Mouse (Mus musculus) thymus, adult 2 months (tissue): ENCODE results near the gene 2010109A12Rik. TPM values are rescaled to one million over a fixed set of nuclear protein-coding genes. Genes with fewer than 3 reads are reported as not detected.

ENCODE experiments used
- DNase-seq: peaks from one replicate; pipeline ENCODE4 v3.0.0; 2021
- H3K27ac ChIP-seq: fragments of 200-500 bp; 2 replicates; pipeline ENCODE4 v1.5.1; 2012; ENCODE audit warnings: low read length, control low read depth; ENCODE audit not compliant: control insufficient read depth, insufficient read depth
- H3K27me3 ChIP-seq: fragments of 200-500 bp; 2 replicates; pipeline ENCODE4 v1.6.1; 2012; ENCODE audit warnings: mild to moderate bottlenecking, low read length, moderate library complexity, mixed read lengths; ENCODE audit not compliant: control insufficient read depth, insufficient read depth
- H3K36me3 ChIP-seq: fragments of 200-500 bp; 2 replicates; pipeline ENCODE4 v1.6.1; 2012; ENCODE audit warnings: mild to moderate bottlenecking, low read length, moderate library complexity; ENCODE audit not compliant: control insufficient read depth, insufficient read depth
- H3K4me1 ChIP-seq: fragments of 200-500 bp; replicated peaks from 2 replicates; pipeline ENCODE4 v1.6.1; 2012; ENCODE audit warnings: low read length; ENCODE audit not compliant: control insufficient read depth, insufficient read depth
- H3K4me3 ChIP-seq: fragments of 200-500 bp; 2 replicates; pipeline ENCODE4 v1.5.1; 2012; ENCODE audit warnings: mild to moderate bottlenecking, low read length, control low read depth, moderate library complexity; ENCODE audit not compliant: control insufficient read depth, insufficient read depth
- CTCF ChIP-seq: fragments of 200-500 bp; IDR thresholded peaks from 2 replicates; pipeline ENCODE4 v1.5.1; 2012; ENCODE audit warnings: mild to moderate bottlenecking, control low read depth, low read length, moderate library complexity, borderline replicate concordance; ENCODE audit not compliant: control insufficient read depth, poor library complexity, insufficient read depth; ENCODE audit errors: extremely low read depth
- POLR2A ChIP-seq: fragments of 200-500 bp; IDR thresholded peaks from 2 replicates; pipeline ENCODE4 v1.6.1; 2012; ENCODE audit warnings: mild to moderate bottlenecking, low read length, control low read depth, moderate library complexity; ENCODE audit not compliant: control insufficient read depth, poor library complexity, insufficient read depth; ENCODE audit errors: extremely low read depth
- WGBS: fragments of 180-500 bp; shearing (Covaris S2); methylation state at CpG from one replicate; pipeline ENCODE4 v1.1.7; 2018; 5-methylcytosine and 5-hydroxymethylcytosine counted together
- polyA plus RNA-seq: library from polyadenylated mRNA; depleted of rRNA; stranded (reverse); fragments of >200 nt; gene quantifications from 2 replicates; pipeline ENCODE4 v1.2.3, GENCODE M21; 2012

The 2010109A12Rik gene
- polyA plus RNA-seq, 1 experiment, result 0.34 TPM

GRCm38 (mm10) chr5:93227157-93227556, 20.8 kb downstream of the 2010109A12Rik start:
- no peak for DNase-seq
- 99% methylated on average over 3 of the region's 3 CpGs for WGBS
- no peaks in the 10 kb centered on the region for H3K27me3 ChIP-seq
- no peak overlapping the region for H3K27ac ChIP-seq
- H3K4me3 ChIP-seq, result no peak overlapping the region
- H3K4me1 ChIP-seq, result 0 out of 2 replicates have a peak, but pooled peaks cover 5% of the 10 kb centered on the region
- TF ChIP-seq CTCF (no peak), POLR2A (no peak)
- no peaks in the 10 kb centered on the region for H3K36me3 ChIP-seq

GRCm38 (mm10) chr5:93229527-93229926, 23.2 kb downstream of the 2010109A12Rik start:
- TF ChIP-seq POLR2A (no peak), CTCF (no peak)
- Histone ChIP-seq H3K4me1 (peaks cover 14% of the 10 kb centered on the region), H3K27me3 (no peaks in the 10 kb centered on the region), H3K4me3 (no peak overlapping the region), H3K36me3 (no peaks in the 10 kb centered on the region), H3K27ac (no peak overlapping the region)
- DNase-seq, result no peak
- 31% methylated on average over 2 of the region's 2 CpGs for WGBS

- 92% methylated on average over 3 of the region's 3 CpGs for WGBS
- peaks cover 19% of the 10 kb centered on the region for H3K4me1 ChIP-seq
These were observed 25.4 kb downstream of the 2010109A12Rik start for GRCm38 (mm10) chr5:93231721-93232120.

GRCm38 (mm10) chr5:93232838-93233237, 26.5 kb downstream of the 2010109A12Rik start:
- Histone ChIP-seq H3K27me3 (no peaks in the 10 kb centered on the region), H3K36me3 (no peaks in the 10 kb centered on the region), H3K4me1 (peaks cover 19% of the 10 kb centered on the region), H3K4me3 (no peak overlapping the region), H3K27ac (no peak overlapping the region)
- TF ChIP-seq POLR2A (no peak), CTCF (no peak)
- 100% methylated on average over 2 of the region's 2 CpGs for WGBS
- no peak for DNase-seq

More at GRCm38 (mm10) chr5:93231721-93232120, 25.4 kb downstream of the 2010109A12Rik start:
- Histone ChIP-seq H3K36me3 (no peaks in the 10 kb centered on the region), H3K27me3 (no peaks in the 10 kb centered on the region), H3K4me3 (no peak overlapping the region), H3K27ac (no peak overlapping the region)
- TF ChIP-seq POLR2A (no peak), CTCF (no peak)
- no peak for DNase-seq

GRCm38 (mm10) chr5:93234130-93234529, 27.8 kb downstream of the 2010109A12Rik start:
- H3K27ac ChIP-seq, result no peak overlapping the region; the same call in 1 of the 2 replicates
- no peak for TF ChIP-seq POLR2A
- no peak for TF ChIP-seq CTCF
- 40% methylated on average over 4 of the region's 4 CpGs for WGBS
- no peaks in the 10 kb centered on the region for H3K36me3 ChIP-seq
- no peaks in the 10 kb centered on the region for H3K27me3 ChIP-seq
- DNase-seq, result no peak
- peaks cover 16% of the 10 kb centered on the region for H3K4me1 ChIP-seq
- no peak overlapping the region for H3K4me3 ChIP-seq

- H3K4me3 ChIP-seq, result no peak overlapping the region
- 86% methylated on average over 2 of the region's 2 CpGs for WGBS
- no peaks in the 10 kb centered on the region for H3K27me3 ChIP-seq
- no peak for TF ChIP-seq CTCF
- TF ChIP-seq POLR2A, result no peak
- DNase-seq, result no peak
- no peak overlapping the region; the same call in 1 of the 2 replicates for H3K27ac ChIP-seq
- peaks cover 17% of the 10 kb centered on the region for H3K4me1 ChIP-seq
- no peaks in the 10 kb centered on the region for H3K36me3 ChIP-seq
These were observed 28.3 kb downstream of the 2010109A12Rik start for GRCm38 (mm10) chr5:93234605-93235004.

GRCm38 (mm10) chr5:93235888-93236287, 29.6 kb downstream of the 2010109A12Rik start:
- no peak for DNase-seq
- Histone ChIP-seq H3K27ac (no peak overlapping the region), H3K36me3 (no peaks in the 10 kb centered on the region), H3K27me3 (no peaks in the 10 kb centered on the region), H3K4me3 (no peak overlapping the region), H3K4me1 (peaks cover 21% of the 10 kb centered on the region)
- TF ChIP-seq POLR2A, result no peak
- no peak for TF ChIP-seq CTCF
- 97% methylated on average over 3 of the region's 3 CpGs for WGBS
